Mouse (Mus musculus): Measurements from ENCODE around the gene Adgrb2.

DNA sequence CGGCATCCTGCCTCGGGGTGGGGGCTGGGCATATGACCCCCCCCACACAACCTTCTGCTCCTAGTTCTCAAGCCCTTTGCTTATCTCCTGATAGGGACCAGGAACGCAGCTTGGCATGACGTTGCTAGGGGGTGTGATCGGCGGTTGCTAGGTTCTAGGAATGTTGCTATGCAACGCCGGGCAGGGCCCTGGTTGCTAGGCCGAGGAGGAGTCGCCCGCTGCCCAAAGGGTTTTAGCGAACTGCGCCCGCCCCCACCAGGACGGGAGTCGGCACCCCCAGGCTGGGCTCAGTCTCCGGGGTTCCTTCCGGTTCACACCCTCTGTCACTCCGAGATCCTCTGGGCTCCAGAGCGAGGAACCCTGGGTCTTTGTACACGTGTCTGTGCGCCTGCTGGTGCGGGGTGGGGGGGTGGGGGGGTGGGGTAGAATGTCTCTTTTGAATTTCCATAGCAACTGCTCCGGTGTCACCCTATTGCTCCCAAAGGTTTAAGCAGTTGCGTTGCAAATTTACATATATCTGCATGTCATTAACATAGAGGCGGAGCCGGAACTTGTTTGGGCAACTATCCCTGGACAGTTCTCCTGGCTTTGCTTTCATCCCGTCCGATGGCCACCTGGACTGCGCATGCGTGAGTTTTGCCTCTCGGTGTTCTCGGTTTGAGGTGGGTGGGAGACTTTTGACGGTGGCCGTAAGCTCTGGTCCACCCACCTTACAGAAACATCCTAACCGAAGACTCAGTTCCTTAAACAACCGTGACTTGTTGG, 24.3 kb upstream of the Adgrb2 start:
- TF ChIP-seq CTCF (IDR thresholded peaks at IDR 0.05) (no peak), EP300 (IDR thresholded peaks at IDR 0.05) (no peak)

Data from lung, postnatal 0 days (tissue).